In genomic region chr13:82508176-82508575, GRCm38 (mm10) we compare ENCODE assay signal across 15 mouse cellular contexts.
DNase-seq lines count a peak whose midpoint lies in the region; ATAC-seq and TF ChIP-seq lines count a peak whose summit lies in the region.
"Had no signal": no experiment of that assay in that cellular context is flagged by ENCODE, and none has a peak within 500 bp of the region (broad histone marks: within the 10 kb centered on the region; RNA-seq: fewer than 3 reads in every experiment).

No protein-coding gene starts in this region.

- H3K4me3 ChIP-seq in hindbrain, embryonic 11.5 days (ENCODE audit: low read depth, low read length) = no peak overlapping the region
- no peak overlapping the region for H3K4me3 ChIP-seq in hindbrain, postnatal 0 days (ENCODE audit: low read length)
- H3K4me3 ChIP-seq in liver, postnatal 0 days (ENCODE audit: low read depth, low read length) = no peak overlapping the region
- no peak overlapping the region for H3K4me3 ChIP-seq in kidney, embryonic 15.5 days (replicated peaks)
- H3K4me3 ChIP-seq: liver, embryonic 13.5 days; myocyte had no signal

- no peaks in the 10 kb centered on the region for H3K27me3 ChIP-seq in hindbrain, embryonic 11.5 days (ENCODE audit: control insufficient read depth, insufficient read depth, low read length)
- H3K27me3 ChIP-seq in hindbrain, postnatal 0 days (ENCODE audit: insufficient read depth, low read length) = no peaks in the 10 kb centered on the region
- no peaks in the 10 kb centered on the region for H3K27me3 ChIP-seq in liver, postnatal 0 days (ENCODE audit: insufficient read depth, low read length)
- H3K27me3 ChIP-seq in kidney, embryonic 15.5 days = no peaks in the 10 kb centered on the region
- H3K27me3 ChIP-seq: liver, embryonic 13.5 days had no signal

- no peak for TF ChIP-seq CTCF in hindbrain, postnatal 0 days (IDR thresholded peaks at IDR 0.05; ENCODE audit: low read depth)
- no peak for TF ChIP-seq CTCF in liver, postnatal 0 days (IDR thresholded peaks at IDR 0.05; ENCODE audit: low read depth)

- no peak overlapping the region for H3K27ac ChIP-seq in hindbrain, embryonic 11.5 days (ENCODE audit: low read depth, low read length)
- no peak overlapping the region for H3K27ac ChIP-seq in hindbrain, postnatal 0 days
- H3K27ac ChIP-seq in liver, postnatal 0 days (ENCODE audit: low read depth) = no peak overlapping the region
- H3K27ac ChIP-seq in kidney, embryonic 15.5 days = no peak overlapping the region
- H3K27ac ChIP-seq: liver, embryonic 13.5 days had no signal

- H3K4me2 ChIP-seq in hindbrain, embryonic 11.5 days (replicated peaks; ENCODE audit: low read depth, low read length) = no peak overlapping the region
- no peak overlapping the region for H3K4me2 ChIP-seq in hindbrain, postnatal 0 days (ENCODE audit: low read depth, low read length)
- no peak overlapping the region for H3K4me2 ChIP-seq in liver, postnatal 0 days (ENCODE audit: low read depth, low read length)
- H3K4me2 ChIP-seq in kidney, embryonic 15.5 days = no peak overlapping the region
- H3K4me2 ChIP-seq: liver, embryonic 13.5 days had no signal

- 78% methylated on average over 2 of the region's 2 CpGs for WGBS in hindbrain, embryonic 11.5 days
- 42% methylated on average over 2 of the region's 2 CpGs for WGBS in hindbrain, postnatal 0 days
- 83% methylated on average over 2 of the region's 2 CpGs for WGBS in liver, postnatal 0 days (ENCODE audit: insufficient replicate concordance)
- 94% methylated on average over 2 of the region's 2 CpGs for WGBS in kidney, embryonic 15.5 days

- no peaks in the 10 kb centered on the region for H3K9me3 ChIP-seq in hindbrain, embryonic 11.5 days (ENCODE audit: control insufficient read depth, low read length)
- no peaks in the 10 kb centered on the region for H3K9me3 ChIP-seq in hindbrain, postnatal 0 days (ENCODE audit: low read length)
- no peaks in the 10 kb centered on the region for H3K9me3 ChIP-seq in liver, postnatal 0 days (ENCODE audit: low read length)
- H3K9me3 ChIP-seq in kidney, embryonic 15.5 days (replicated peaks) = no peaks in the 10 kb centered on the region
- H3K9me3 ChIP-seq: liver, embryonic 13.5 days had no signal

- no peak for TF ChIP-seq EP300 in liver, postnatal 0 days (IDR thresholded peaks at IDR 0.05; ENCODE audit: low read depth)

- ATAC-seq in hindbrain, embryonic 11.5 days (ENCODE audit: low FRiP score) = 0 out of 2 replicates have a peak, but pooled peaks have one; percentile 31
- ATAC-seq in hindbrain, postnatal 0 days = no peak
- ATAC-seq in liver, postnatal 0 days = no peak
- no peak for ATAC-seq in kidney, embryonic 15.5 days (replicated peaks; ENCODE audit: low FRiP score)

- H3K36me3 ChIP-seq in hindbrain, embryonic 11.5 days (ENCODE audit: control insufficient read depth, insufficient read depth, low read length) = no peaks in the 10 kb centered on the region
- no peaks in the 10 kb centered on the region for H3K36me3 ChIP-seq in hindbrain, postnatal 0 days (ENCODE audit: insufficient read depth, low read length)
- H3K36me3 ChIP-seq in liver, postnatal 0 days (replicated peaks; ENCODE audit: insufficient read depth, low read length) = no peaks in the 10 kb centered on the region
- no peaks in the 10 kb centered on the region for H3K36me3 ChIP-seq in kidney, embryonic 15.5 days
- H3K36me3 ChIP-seq: liver, embryonic 13.5 days had no signal

- H3K9ac ChIP-seq in hindbrain, embryonic 11.5 days (ENCODE audit: low read depth, low read length) = no peak overlapping the region
- H3K9ac ChIP-seq in hindbrain, postnatal 0 days (replicated peaks; ENCODE audit: low read length) = no peak overlapping the region
- no peak overlapping the region for H3K9ac ChIP-seq in liver, postnatal 0 days (replicated peaks)
- H3K9ac ChIP-seq in kidney, embryonic 15.5 days = no peak overlapping the region
- H3K9ac ChIP-seq: liver, embryonic 13.5 days had no signal

- H3K4me1 ChIP-seq in hindbrain, embryonic 11.5 days (replicated peaks; ENCODE audit: control insufficient read depth, insufficient read depth, low read length) = no peaks in the 10 kb centered on the region
- H3K4me1 ChIP-seq in hindbrain, postnatal 0 days (ENCODE audit: insufficient read depth, low read length) = no peaks in the 10 kb centered on the region
- no peaks in the 10 kb centered on the region for H3K4me1 ChIP-seq in liver, postnatal 0 days (ENCODE audit: insufficient read depth)
- H3K4me1 ChIP-seq in kidney, embryonic 15.5 days = no peaks in the 10 kb centered on the region
- H3K4me1 ChIP-seq: liver, embryonic 13.5 days had no signal

- DNase-seq in hindbrain, embryonic 11.5 days (ENCODE audit: low spot score) = no peak
- DNase-seq in hindbrain, postnatal 0 days (ENCODE audit: low spot score) = no peak
- DNase-seq in right cerebral cortex, adult 18-20 months = peak; percentile 63
- no peak for DNase-seq in right cerebral cortex, postnatal 14 days
- peak; percentile 32 to 56 for DNase-seq in left cerebral cortex, adult 18-20 months (ENCODE audit: low spot score in 2 of 2)
- DNase-seq in liver, postnatal 0 days = no peak
- no peak for DNase-seq in adipocyte (ENCODE audit: low spot score)
- DNase-seq: heart, adult 18-20 months; heart, postnatal 10 days; kidney, postnatal 36 days; liver, embryonic 13.5 days; lung, postnatal 4 days; thymus, postnatal 36 days had no signal

Comparison
In these comparisons a context has a peak if more than half of its experiments do, and no peak if none do; other contexts are left out.
1. DNase-seq: peak in right cerebral cortex, adult 18-20 months (single experiment) and left cerebral cortex, adult 18-20 months (2 of 2); none in hindbrain, embryonic 11.5 days (single experiment), hindbrain, postnatal 0 days (single experiment), right cerebral cortex, postnatal 14 days (single experiment), liver, postnatal 0 days (single experiment) and adipocyte (single experiment).